Mouse (Mus musculus) central nervous system, embryonic 18 days (tissue): ENCODE results near the gene Mier3. TPM values are rescaled to one million over a fixed set of nuclear protein-coding genes. Genes with fewer than 3 reads are reported as not detected.

Experiments
- polyA plus RNA-seq: library from polyadenylated mRNA; depleted of rRNA; stranded (reverse); fragments of >200 nt; gene quantifications from 2 replicates; pipeline ENCODE4 v1.2.3, GENCODE M21; 2012; rRNA removed

Mier3 gene
- 13.3 and 13.8 TPM in 2 replicates for polyA plus RNA-seq

GRCm38 (mm10) chr13:111680679-111681078 is at the start of gene Mier3:
Mier3 (plus strand) TSS chr13:111680979.

Other genes starting within 250 kb of the Mier3 start
- gene Gpbp1, start 190.9 kb upstream of the Mier3 start, polyA plus RNA-seq = 53.3 and 59.1 TPM in 2 replicates
- not detected in 2 replicates for gene Gm49496, start 131.0 kb upstream of the Mier3 start, polyA plus RNA-seq
- gene Gm10198, start 88.2 kb upstream of the Mier3 start, polyA plus RNA-seq = not detected in 2 replicates
- 9.5 and 10.7 TPM in 2 replicates for gene Map3k1, start 128.0 kb downstream of the Mier3 start, polyA plus RNA-seq